Mouse (Mus musculus) brain, embryonic 14.5 days (tissue): ENCODE results near the gene Pard3b.

Source experiments
- CTCF ChIP-seq: fragments of 200-500 bp; IDR thresholded peaks from 2 replicates; pipeline ENCODE4 v1.5.1; 2012; ENCODE audit warnings: inconsistent platforms, mild to moderate bottlenecking, moderate library complexity, borderline replicate concordance; ENCODE audit not compliant: insufficient read depth, insufficient read length; ENCODE audit errors: extremely low read depth
- POLR2A ChIP-seq: fragments of 200-500 bp; IDR thresholded peaks from 2 replicates; pipeline ENCODE4 v1.6.1; 2012; ENCODE audit warnings: mild to moderate bottlenecking, inconsistent platforms, borderline replicate concordance; ENCODE audit not compliant: poor library complexity, insufficient read depth, insufficient read length, severe bottlenecking; ENCODE audit errors: extremely low read depth

GRCm38 (mm10) chr1:62431054-62431453 lies 792.4 kb downstream of the Pard3b start:
- TF ChIP-seq POLR2A (no peak), CTCF (no peak)
